Mouse (Mus musculus) 3134 (cell line): ENCODE measurements at regions not wholly inside any gene's neighbourhood (a gene's known extent, or its start where the extent isn't known, plus 50 kb on each side); places are given as distances from the start of the nearest gene placed in this dataset.
"Not testable (repeated sequence)": the region's sequence is repeated elsewhere in the genome, so short reads cannot be mapped to it uniquely, and the experiment has no call there.

Source experiments
- DNase-seq: peaks from one replicate; pipeline ENCODE4 v3.0.0-alpha.2; 2011; ENCODE audit warnings: low spot score; ENCODE audit not compliant: insufficient read length; ENCODE audit errors: extremely low read depth

DNA sequence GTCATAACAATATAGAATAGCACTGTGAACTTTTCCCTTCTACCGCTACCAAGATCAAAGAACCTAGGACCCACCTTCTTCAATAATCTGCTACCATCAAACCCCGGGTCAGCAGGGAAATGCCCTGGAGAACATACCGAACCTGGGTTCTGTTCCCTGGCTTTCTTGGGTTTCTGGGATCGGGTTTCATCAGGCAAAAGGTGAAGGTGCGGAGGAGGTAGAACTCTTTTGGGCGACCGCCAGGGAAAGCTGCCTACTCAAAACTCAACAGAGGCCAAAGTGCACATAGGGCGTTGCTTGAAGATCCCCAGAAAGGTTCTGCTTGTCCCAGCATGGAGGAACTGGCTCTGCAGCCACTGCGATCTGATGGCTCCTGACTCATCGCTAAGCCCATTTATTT, 158.0 kb upstream of the Tbl1xr1 start:
- DNase-seq = no peak

GRCm38 (mm10) chr3:21919931-21920330, 156.5 kb upstream of the Tbl1xr1 start:
- DNase-seq = no peak

DNA sequence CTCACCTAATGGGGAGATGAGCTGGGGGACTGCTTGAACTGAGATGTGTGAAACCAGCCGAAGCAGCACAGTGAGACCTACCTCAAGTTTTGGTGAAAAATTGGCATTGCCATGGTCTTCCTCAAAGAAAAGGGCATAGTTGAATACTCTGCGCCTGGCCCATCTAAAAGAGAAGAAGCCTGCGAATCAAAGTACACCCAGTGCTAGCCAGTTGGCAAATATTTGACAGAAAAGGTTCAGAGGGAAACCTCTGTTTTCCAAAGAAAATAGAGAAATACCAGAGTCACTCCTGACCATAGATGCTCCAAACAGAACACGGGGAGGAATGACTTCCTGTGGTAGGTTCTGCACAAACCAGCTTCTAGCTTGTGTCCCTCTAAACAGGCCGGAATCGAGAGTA, 144.5 kb upstream of the Tbl1xr1 start:
- DNase-seq = no peak

DNA sequence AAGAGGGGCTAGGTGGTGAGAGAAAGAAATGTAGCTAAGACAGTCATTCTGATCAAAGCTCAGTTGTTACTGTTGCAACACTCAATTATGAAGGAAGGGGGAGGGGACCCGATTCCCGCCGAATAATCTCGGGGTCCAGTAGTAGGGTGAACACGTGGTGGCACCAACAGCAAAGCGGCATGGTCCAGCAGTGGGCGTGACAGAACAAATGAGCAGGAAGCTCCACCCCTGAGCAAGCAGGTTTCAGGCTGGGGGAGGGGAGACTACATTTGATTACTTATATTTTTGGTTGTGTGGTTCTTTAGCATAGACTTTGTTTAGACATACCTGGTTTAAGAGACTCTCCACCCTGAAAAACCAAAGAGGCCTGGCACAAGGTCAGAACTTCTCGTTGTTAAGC, 143.8 kb upstream of the Tbl1xr1 start:
- not testable (repeated sequence) for DNase-seq

DNA sequence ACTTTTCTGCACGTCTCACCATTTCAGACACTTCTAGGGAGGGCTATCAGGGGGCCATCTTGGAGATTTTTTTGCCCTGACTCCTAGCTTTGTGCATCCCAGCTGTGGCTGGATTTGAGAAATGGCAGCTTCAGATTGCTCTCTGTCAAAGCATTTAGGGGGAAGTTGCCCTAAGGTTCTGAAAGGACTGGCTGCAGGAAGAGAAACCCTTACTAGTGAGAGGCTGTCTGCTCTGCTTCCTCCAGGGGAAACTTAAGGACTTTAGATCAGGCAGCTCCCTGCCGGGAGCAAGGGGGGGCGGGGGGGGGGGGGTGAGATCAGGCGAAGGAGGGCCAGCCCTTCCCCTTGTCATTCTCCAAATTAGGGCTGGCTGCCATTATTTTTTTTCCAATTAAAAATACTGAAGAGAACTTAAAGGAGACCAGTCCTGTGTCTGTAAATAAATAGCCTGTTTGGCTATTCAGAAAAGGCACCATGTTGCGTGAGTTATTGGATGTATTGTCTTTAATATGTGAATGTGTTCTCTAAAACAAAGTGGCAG, 141.7 kb upstream of the Tbl1xr1 start:
- DNase-seq = peak; percentile 34

GRCm38 (mm10) chr3:21935571-21936261, 140.7 kb upstream of the Tbl1xr1 start:
- peak; percentile 96 for DNase-seq

- DNase-seq = no peak
These were observed 140.2 kb upstream of the Tbl1xr1 start for GRCm38 (mm10) chr3:21936262-21936603.

- no peak for DNase-seq
These were observed 139.8 kb upstream of the Tbl1xr1 start for GRCm38 (mm10) chr3:21936616-21937015.

DNA sequence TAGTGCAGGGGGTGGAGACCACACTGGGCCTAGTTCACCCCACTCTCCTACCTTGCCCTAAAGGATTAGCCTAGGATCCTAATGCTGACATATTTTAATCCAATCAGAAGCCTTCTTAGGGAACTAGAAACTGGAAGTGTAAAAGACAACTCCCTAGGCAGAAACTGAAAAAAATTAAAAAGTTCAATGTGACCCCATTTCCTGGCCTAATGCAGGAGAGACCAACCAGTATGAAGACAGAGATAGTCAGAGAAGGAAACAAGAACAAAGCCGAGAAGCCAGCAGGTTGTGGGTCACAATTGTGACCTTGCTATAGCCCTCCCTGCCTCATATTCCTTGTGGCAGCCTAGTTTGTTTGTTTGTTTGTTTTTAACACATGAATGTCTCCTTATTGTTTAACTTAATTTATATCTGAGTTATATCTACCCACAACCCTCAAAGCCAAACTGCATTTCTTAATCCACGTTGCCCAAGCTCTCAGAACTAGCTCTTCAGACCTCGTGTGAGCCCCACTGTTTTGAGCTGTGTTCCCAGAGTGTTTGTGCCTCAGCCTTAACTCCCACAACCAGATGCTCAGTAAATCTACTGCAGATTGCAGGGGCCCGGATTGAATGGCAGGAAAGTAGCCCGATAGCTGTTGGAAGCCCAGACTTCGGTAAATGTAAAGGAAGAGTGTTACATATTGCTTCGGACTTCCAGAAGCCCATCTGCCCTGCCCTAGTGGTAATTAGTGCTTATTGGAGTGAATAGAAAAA, 139.0 kb upstream of the Tbl1xr1 start:
- no peak for DNase-seq

DNA sequence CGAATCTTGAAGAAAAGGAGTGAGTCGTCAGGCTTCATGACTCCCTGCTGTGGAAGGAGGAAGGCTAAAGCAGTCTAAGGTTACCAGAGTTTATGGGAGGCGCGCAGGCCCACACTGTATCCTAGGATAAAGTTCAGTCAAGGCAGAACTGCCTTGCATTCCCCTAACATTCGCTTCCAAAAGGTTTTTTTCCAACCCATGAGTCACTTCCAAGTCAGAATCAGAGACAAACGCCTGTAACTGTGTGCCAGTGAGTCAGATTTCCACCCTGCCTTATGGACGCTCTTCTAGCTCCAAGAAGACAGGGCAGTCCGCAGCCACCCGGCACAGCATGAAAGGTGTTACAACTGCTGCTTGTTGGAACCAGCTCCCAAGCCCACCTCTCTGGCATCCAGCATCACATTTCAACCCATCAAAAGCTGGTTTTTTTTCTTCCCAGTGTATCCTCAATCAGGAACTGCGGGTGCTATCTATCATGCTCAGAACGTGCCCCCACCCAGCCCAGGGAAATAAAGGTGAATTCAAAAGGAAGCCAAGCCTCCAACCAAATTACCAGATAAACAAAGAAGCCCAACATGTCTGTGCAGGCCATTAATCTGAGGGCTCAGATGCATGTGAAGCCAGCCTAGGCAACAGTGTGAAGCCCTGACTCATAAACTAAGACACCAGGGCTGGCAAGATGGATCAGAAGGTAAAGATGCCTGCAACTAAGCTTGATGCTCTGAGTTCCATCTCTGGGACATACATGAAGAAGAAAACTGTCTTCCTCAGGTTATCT, 138.2 kb upstream of the Tbl1xr1 start:
- DNase-seq = peak; percentile 66

DNA sequence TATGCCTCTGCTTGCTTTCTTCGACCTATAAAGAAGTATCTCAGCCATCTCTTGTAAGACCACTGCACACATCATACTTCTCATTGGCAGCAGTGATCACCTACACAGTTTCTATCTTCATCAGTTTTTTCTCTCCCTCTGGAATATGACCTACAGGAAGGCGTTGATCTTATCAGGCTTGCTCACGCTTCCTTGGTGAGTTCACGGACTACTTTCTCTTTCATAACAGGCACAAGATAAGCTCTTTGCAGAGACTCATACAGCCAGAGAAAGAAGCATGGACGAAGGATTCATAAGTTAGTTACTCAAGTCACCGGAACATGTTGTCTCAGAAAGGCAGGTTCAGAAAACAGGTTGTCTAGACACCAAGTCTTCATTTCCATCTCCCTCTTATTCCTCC, 136.7 kb upstream of the Tbl1xr1 start:
- DNase-seq = no peak

- DNase-seq = no peak
These were observed 134.9 kb upstream of the Tbl1xr1 start for GRCm38 (mm10) chr3:21941596-21941995.

DNA sequence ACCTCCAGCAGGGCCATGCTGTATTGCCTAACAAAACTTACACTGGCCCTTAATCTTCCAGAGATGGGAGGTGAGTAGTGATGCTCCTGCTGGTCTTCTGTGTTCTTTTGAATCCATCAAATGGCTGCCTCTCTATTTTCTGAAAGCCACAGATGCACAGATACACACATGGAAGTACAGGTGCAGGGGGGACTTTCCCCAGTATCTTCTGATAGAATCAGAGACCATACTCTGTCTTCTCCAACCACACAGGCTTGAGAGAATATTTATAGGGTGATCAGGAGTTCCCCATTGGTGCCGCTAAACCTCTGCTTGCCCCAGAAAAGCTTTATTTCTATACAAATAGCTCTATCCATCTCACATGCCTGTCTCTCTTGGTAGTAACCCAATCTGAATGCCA, 133.5 kb upstream of the Tbl1xr1 start:
- no peak for DNase-seq

DNA sequence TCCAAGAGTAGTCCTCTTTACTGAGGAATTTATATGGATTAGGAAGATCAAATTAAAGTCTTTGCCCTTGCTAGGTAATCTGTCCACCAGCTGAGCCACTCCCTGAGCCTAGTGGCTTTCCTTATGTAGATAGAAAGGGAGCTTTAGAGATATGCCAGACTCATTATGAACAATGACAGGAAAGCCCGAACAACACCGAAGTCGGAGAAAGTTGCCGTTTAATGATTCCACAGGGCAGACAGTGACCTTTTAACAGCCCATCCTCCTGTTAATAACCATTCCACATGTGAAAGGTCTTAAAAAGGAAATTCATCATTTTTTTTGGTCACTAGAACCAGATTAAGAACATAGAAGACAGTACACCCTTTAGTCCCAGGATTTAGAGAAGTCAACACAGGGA, 130.7 kb upstream of the Tbl1xr1 start:
- no peak for DNase-seq

DNA sequence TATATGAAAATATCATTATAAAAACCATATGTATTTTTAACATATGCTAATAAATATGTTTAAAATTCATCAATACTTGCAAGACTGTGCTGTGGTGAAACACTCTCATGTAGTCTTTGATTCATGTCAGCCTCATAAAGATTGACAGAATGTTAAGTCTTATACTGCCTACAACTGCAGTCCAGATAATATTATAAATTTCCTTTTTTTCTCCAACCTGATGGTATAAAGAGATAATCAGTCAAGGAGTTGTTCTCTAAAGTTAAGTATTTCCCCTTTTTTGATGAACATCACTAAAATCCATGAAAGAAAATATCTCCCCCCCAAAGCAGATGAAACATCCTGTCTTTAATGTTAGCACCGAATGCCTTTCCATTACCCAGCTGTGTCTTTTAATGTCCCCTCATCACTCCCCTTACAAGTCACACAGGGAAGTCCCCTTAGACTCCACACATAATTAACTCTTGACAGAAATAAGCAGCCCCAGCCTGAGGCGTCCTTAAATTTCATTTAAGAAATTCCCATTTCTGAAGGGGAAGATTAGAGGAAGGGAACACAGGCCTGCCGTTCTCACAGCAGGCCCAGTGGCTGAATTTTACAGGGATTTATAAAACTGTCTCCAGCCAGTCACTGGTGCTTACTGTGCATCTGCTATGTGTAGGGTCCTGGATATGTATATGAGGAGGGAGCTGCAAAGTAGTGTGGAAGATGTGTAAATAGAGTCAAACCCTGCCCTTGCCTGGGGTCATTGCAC, 129.0 kb upstream of the Tbl1xr1 start:
- no peak for DNase-seq

DNA sequence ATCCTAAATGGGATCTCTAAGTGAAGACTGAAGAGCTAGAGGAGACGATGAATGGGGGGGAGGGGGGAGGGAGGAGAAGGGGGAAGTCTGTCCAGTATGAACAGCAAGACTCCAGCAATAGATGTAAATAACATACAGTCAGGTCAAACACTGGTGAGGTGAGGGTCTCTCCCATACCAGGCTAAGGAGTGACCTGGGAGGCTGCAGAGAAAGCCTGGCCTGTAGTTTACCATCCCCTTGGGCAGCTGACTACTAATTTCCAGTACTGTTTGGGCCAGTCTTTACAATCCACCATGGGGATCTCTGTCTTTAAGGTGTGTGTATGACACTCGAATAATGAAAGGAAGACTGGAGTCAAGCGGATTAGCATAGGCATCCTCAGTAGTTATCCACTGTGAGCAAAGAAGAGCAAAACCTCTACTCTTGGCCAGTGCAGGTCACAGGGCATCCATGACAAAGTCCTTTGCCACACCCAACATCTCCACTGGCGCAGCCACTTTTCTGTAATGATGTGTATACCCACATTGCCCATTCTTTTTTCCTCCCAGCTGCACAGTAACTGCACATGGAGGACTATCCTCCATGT, 128.3 kb upstream of the Tbl1xr1 start:
- no peak for DNase-seq

GRCm38 (mm10) chr3:21949459-21949858, 127.0 kb upstream of the Tbl1xr1 start:
- peak; percentile 79 for DNase-seq

- no peak for DNase-seq
These were observed 125.9 kb upstream of the Tbl1xr1 start for GRCm38 (mm10) chr3:21950571-21950970.

GRCm38 (mm10) chr3:21951446-21952285, 124.8 kb upstream of the Tbl1xr1 start:
- DNase-seq = no peak
